Mouse (Mus musculus): ENCODE measurements around the gene Ccni.

DNA sequence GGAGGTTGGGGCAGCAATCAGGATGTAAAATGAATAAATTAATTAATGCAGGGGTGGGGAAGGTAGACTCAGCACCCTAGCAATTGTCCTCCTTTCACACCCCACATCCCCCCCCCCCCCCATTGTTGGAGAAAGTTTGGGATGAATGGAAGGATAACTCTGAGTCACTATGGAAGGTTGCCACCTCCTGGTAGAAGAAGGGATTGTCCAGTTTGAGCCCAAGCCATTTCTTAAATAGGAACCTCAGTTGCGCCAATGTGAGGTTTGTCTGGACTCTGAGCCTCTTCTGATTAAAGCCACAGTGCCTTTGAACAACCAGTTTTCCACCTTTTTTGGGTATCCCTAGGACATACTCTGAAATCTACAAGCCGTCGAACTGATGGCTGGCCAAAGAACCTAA is 42.8 kb downstream of the Ccni start:
- no peak for TF ChIP-seq POLR2A (IDR thresholded peaks at IDR 0.05; ENCODE audit: low read depth, low read length)
- TF ChIP-seq CTCF (IDR thresholded peaks at IDR 0.05; ENCODE audit: extremely low read depth, insufficient read length, insufficient replicate concordance, low read depth, low read length), result peak; percentile 49; the same call in 1 of the 2 replicates
